Mouse (Mus musculus): ENCODE data around the gene Kdf1.
A peak's percentile ranks its signal among the peaks of the same experiment; 100 is the strongest.
"Not testable (repeated sequence)": the region's sequence is repeated elsewhere in the genome, so short reads cannot be mapped to it uniquely, and the experiment has no call there.

Kdf1 gene

DNA sequence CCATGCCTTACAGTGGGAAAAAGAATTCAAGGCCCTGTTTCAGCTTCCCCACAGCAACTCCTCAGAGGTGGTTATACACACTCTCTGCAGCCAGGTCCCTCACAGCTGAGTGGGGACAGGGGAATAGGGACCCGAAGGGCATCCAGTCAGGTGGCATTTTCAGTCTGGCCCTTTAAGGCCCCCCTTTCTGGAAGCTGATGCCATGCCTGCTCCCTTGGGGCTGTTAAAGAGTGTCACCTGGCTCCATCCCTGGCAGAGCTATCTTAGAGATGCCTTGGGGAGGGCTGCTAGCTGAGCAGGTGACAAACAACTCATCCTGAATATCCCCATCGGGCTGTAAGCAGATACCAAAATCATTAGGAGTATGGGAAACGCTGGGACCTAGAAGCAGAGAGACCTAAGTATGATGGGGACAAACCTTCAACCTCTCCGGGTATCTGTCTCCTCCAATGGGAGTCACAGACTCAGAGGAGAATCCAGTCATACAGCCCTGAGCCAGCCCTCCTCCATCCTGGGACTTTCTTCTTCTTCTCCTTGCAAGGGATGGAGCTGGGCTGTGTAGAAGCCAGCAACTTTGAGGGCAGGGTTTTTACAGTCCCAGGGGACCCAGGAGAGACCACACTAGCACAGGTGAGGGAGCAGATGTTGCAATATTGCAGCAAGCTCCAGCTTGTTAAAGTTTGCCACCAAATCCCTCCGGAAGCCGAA lies 21.9 kb upstream of the Kdf1 start:
- no peak for DNase-seq (ENCODE audit: extremely low read depth, low read depth)

DNA sequence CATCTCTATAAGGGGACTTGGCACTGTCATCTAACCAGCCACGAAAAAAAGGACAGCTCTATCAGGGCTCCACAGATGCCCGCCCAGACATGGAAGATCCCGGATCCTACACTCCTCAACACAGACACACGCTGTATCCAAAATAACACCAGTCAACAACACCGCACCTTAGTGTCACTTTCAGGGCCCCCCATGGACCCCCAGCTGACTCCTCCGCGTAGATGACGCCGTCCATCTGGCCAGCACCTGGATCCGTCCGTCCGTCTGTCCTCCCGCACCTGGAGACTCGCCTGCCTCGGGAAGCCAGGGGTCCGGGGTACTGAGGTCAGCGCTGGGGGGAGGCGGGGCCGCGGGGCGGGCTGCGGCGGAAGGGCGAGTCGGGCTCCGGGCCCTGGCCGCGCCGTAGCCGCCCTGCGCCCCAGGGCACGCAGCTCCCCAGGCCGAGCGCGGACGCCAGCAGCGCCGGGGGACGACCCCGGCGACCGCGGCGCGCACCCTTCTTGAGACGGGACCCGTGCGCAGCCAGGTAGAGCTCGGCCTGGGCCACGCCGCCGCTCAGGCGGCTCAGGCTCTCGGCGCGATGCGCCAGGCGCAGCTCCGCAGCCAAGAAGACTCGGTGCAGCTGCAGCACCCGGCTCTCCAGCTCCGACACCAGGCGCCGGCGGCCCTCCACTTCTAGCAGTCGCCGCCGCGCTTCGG lies 21.2 kb upstream of the Kdf1 start:
- no peak for DNase-seq (ENCODE audit: extremely low read depth, low read depth)

DNA sequence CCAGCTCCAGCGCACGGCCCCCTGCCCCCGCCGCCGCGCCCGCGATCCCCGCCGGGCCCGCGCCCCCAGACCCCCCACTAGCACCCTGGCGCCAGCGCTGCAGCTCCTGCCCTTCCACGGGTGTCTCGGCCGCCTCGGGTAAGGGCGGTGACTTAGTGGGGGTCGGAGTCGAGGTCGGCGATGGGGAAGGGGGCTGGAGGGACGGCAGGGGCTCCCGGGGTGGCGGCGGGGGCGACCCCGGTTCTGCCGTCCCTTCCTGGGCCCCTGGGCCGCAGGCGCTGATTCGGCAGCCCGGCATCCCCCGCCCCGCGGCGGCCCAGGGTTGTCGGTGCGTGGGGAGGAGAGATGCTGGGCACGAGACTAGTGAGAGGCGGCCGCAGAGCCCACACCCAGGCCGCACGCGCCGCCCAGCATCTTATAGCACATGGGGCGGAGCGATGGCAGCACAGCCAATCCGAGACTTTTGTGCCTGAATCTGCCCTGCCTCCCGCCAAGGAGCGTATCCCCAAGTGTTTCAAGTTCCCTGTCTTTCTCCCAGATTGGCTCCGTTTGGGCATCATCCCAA lies 20.5 kb upstream of the Kdf1 start, which contains the start of gene Trnp1:
Trnp1 (minus strand) TSS at position 391 of the 565 bp plus-strand sequence.
- no peak for DNase-seq (ENCODE audit: extremely low read depth, low read depth)

DNA sequence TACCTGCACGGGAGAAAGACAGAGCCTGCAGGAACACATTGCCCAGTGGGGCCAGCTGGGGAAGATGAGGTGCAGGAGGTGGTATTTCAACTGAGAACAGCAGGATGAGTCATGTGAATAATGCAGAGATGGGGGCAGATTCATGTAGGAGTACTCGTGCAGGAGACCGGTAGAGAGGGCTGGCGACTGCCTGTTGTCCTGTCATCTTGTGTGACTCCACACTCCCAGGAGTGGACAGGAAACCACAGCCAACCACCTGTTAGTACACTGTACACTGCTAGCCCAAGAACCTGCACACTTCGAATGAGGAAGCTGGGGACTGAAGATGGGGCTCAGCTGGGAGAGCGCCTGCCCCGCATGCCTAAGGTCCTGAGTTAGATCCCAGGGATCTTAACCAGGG lies 17.2 kb upstream of the Kdf1 start:
- DNase-seq (ENCODE audit: extremely low read depth, low read depth), result no peak

DNA sequence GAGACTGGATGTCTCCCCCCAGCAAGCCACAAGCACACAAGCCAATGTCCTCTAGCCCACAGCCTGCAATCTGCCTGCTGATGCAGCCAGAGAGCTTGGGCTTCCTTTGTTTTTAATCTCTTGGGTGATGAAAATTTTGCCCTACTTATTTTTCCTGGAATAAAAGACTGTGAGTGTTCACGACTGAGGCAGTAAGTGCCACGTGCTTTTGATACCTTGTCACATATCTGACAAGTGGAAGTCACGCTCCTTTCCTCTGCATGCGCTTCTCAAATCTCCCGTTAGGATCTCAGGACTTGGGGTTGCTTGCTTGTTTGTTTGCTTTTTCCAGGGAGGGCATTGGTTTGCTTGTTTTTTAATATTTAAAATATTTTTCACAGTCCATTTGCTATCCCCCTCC lies 14.5 kb upstream of the Kdf1 start:
- no peak for DNase-seq (ENCODE audit: extremely low read depth, low read depth)

DNA sequence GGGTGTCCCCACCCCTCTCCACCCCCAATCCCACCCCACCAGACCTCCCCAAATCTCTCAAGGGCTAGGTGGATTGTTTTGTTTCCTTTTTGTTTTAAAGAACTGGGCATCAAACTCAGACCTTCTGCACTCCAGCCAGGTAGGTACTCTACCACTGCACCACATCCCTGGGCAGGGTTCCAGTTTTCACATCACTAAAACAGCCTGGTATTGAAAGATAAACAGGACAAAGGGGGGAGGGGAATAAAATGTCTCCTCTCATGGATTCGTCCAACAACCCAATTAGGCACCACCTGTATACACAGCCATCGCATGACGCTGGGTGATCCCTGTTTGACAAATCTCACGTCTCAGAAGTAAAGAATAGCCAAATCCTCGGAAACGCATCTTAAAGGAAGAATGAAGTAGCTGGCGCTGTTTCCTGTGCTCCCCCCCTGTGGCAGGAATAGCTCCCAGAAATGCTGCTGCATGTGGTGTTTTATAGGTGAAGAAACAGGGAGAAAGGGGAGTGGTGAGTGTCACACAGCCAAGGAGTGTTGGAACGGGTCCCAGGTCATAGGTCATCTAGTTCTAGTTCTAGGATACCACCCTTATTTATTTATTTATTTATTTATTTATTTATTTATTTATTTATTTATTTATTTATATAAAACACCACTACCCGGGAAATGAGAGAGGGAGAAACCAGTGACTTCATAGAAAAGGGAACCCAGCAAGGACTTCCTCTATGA lies 13.8 kb upstream of the Kdf1 start:
- no peak for DNase-seq (ENCODE audit: extremely low read depth, low read depth)

DNA sequence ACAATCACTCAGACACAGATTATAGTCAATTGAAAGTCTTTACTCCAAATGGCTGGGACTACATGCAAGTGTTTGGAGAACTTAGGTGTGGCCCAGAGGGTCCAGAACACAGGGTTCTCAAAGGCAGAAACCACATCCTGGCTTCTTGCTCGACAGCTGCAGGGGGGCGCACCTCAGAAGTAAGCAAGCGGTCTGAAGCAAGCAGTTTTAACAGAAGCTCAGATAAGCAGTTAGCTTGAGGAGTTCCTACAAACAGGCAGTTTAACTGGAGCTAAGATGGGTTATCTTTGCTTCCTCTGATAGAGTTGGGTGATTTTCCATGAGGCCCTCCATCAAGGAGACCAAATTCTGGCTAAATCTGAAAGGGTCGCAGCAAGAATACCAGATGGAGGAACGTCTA lies 12.2 kb upstream of the Kdf1 start:
- DNase-seq (ENCODE audit: extremely low read depth, low read depth), result no peak

DNA sequence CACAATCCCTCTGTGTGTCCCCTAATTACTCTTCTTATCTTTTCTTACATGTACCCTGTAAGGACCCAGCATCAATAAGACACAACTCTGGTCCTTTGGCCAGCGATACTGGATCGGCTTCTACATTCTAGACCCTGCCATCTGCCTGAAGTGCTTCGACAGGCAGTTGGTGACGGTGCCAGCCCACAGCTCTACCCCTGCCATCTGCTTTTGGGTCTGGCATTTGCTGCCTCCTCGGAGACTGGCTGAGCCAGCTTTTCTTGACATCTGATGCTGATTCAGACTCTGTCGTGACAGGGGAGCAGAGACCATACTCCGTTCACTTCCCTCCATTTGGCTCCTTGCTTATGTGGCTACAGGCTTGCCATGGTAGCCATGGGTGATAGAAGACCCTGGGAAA lies 9.8 kb upstream of the Kdf1 start:
- no peak for DNase-seq (ENCODE audit: extremely low read depth, low read depth)

DNA sequence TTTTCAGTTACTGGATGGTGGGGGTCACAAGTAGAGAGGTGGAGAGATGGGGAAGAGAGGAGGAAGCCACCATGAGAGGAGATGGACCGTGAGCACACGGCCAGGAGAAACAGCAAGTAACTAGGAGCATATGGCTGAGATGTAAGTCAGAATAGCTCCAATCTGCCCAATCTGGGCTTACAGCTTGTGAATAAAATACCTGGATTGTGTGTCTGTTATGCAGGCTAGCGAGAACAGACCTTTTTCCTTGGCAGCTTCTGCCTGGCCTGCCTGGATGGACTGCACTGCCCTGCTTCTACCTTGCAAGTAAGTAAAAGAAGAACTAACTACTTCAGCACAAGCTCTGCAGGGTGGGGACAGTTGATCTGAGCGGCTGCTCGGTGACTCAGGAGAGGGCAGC lies 7.7 kb upstream of the Kdf1 start:
- DNase-seq (ENCODE audit: extremely low read depth, low read depth), result no peak

DNA sequence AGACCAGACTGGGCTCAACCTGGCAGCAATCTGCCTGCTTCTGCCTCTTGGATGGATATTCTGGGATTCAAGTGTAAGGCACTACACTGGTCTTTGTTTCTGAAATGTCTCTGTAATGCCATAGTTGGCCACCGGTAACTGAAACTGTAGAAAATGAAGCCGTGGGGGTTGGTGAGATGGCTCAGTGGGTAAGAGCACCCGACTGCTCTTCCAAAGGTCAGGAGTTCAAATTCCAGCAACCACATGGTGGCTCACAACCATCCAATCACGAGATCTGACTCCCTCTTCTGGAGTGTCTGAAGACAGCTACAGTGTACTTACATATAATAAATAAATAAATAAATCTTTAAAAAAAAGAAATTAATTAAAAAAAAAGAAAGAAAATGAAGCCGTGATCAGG lies 6.3 kb upstream of the Kdf1 start:
- DNase-seq (ENCODE audit: extremely low read depth, low read depth), result not testable (repeated sequence)

DNA sequence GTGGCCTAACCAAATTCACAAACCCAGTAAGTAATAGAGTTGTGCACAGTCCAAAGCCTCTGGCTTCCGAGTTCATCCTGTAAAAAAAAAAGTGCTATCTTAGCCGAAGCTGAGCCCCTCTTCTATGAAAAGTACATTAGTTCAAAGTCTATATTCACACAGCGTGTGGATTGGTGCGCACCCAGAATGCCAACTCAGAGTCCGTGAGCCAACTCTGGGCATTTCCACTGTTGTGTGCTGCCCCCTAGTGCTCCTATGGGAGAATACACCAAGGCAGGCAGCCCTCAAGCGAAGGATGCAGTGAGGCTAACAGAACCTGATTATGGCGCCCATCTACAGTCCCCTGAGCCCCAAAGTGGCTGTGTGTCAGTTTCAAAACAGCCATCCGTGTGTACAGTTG lies 5.8 kb upstream of the Kdf1 start:
- DNase-seq (ENCODE audit: extremely low read depth, low read depth), result peak; percentile 39

DNA sequence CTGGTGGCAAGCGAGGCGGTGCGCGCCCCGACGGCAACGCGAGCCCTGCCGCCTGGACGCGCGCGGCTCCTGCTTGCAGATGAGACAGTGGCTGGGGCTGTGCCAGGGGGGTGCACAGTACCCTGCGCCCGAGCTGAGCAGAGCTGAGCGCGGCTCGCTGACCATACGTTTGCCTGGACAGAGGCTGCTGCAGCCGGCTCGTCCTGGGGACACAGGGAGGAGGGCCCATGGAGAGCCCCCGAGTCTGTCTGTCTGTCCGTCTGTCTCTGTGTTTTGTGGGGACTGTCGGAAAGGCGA lies 554 bp downstream of the Kdf1 start:
- DNase-seq (ENCODE audit: extremely low read depth, low read depth), result no peak

DNA sequence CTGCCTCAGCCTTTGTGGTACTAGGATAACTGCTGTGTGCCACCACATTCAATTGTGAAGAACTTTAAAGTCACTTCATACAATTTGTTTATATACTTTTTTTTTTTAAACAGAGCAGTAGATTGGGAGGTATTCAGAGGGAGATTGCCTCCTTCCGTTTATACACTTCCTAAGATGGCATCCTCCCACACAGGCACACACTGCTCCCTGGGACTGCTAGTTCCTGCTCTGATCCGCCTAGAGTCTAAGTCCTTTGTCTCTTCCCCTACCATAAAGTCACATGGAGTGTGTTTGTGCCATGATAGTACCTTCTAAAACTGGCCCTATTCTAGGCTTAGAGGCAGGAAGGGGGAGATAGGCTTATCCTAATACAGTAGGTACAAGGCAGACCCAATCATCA lies 2.7 kb downstream of the Kdf1 start:
- no peak for DNase-seq (ENCODE audit: extremely low read depth, low read depth)

DNA sequence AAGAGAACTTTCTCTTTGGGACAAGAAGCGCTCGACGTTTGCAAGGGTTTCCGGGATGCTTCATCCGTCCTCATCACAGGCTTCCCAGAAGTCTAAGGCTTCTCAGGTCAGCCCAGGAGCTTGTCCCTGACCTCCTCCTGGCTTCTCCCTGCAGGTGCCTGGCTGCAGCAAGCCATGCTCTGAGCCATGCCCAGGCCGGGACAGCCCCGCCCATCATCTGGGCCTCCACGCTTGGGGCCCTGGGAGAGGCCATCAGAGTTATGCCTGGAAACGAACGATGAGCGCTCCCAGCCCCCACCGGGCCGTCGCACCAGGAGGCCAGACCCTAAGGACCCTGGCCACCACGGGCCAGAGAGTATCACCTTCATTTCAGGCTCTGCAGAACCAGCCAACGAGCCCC lies 9.0 kb downstream of the Kdf1 start:
- DNase-seq (ENCODE audit: extremely low read depth, low read depth), result no peak

DNA sequence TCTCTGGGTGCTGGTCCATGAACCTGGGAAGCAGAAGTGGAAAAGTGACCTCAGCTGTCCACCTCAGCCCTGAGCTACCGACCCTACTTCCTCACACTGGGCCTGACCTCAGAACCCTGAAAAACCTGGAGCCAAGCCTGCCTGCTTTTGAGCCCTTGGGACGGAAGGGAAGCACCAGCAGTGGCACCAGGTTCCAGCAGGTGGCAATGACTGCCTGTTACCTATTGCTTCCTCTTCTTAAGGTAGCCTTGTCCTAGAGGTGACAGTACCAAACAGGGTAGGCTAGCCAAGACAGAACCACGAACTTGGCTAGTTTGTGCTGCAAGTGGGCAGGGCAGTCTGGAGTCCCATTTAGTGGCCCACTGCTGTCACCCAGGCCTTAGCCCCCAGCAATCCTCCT lies 14.0 kb downstream of the Kdf1 start:
- no peak for DNase-seq (ENCODE audit: extremely low read depth, low read depth)

DNA sequence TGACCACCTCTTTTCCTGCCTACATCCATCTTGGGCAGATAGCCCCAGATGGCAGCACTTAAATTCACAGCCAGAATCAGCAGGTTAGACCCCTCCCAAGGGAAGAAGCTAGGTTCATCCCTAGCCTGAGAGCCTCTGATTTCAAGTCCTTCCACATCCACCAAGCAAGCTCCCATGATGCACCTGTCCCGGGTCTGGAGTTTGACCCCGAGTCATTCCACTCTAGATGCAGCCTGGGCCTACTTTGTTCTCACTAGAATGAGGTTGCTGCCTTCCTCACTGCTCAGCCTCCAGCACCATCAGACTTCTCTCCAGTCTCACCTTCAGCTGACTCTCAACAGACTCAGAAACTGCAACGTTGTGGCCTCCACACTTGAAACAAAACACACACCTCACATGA lies 17.3 kb downstream of the Kdf1 start:
- DNase-seq (ENCODE audit: extremely low read depth, low read depth), result no peak

DNA sequence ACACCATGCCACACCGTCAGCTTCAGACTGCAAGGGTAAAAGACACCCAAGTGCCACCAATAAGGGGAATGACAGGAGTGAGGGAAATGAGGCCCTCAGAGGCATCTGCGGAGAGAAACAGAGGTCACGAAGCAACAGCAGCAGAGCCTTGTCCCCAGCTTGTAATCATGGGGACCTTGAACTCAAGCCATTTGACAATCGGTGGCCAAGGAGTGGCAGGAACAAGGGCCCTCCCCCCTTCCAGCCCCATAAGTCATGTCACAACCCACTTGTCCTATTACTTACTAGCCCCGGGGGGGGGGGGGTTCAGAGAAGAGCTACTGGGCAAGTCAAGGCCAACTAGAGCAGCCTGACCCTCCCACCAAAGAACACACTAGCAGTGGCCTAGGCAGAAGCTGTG lies 17.9 kb downstream of the Kdf1 start:
- DNase-seq (ENCODE audit: extremely low read depth, low read depth), result no peak

DNA sequence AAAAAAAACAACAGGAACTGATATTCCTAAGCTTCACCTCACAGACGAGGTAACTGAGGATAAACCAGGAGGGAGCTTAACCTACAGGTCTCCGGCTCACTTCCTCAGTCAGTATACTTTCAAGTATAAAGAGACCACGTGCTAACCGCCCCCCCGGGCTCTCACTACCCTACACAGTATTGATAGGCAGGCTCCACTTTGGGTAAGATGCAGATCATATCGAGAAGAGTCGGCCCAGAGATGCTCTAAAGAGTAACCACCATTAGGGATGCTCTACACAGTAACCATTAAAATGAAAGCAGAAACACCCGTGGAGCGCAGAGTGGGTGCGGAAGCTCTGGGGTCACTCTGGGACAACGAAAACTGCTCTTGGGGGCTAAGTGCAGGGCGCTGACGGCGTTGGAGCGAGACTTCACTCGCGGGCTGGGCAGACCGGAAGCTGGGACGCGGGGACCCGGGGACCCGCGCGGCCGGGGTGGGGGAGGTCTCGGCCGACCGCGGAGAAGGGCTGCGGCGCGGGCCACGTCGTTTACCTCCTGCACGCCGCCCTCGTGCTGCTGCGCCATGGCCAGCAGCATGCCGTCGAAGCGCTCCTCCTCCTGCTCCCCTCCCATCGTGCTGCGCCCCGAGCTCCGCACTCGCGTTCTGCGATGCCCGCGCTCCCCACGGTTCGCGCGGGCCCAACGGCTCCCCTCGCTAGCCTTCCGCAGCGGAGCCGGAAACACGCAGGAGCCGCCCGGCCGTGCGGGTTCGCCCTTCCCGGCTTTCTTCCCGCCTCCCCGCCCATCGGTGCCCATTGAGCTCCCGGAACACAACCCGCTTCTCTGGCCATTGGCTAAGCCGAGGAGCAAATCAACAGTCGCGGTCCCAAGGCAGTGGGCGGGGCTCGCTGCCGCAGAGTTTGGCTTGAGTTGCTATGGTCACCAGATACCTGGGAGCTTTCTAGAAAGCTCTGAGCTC lies 26.8 kb downstream of the Kdf1 start, which contains the start of gene Nudc:
Nudc (minus strand) TSS at position 725 of the 960 bp plus-strand sequence.
- peak; percentile 90 for DNase-seq (ENCODE audit: extremely low read depth, low read depth)

DNA sequence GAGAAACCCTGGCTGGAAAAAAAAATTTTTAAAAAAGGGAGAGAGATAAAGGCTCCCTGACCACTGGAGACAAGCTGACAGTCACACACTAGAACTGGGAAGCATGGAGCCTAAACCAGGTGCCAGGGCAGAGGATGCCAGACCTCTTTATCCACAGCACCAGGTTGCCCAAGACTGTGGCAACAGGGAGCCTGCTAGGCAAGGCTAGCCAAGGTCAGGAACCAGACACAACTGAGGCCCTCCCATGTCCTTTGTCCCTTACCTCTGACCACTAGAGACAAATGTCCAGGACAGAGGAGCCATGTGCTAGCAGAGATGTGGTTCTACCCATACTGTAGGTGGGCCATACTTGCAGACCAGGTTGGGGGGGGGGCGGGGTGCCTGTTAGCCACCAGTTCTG lies 33.3 kb downstream of the Kdf1 start:
- no peak for DNase-seq (ENCODE audit: extremely low read depth, low read depth)

DNA sequence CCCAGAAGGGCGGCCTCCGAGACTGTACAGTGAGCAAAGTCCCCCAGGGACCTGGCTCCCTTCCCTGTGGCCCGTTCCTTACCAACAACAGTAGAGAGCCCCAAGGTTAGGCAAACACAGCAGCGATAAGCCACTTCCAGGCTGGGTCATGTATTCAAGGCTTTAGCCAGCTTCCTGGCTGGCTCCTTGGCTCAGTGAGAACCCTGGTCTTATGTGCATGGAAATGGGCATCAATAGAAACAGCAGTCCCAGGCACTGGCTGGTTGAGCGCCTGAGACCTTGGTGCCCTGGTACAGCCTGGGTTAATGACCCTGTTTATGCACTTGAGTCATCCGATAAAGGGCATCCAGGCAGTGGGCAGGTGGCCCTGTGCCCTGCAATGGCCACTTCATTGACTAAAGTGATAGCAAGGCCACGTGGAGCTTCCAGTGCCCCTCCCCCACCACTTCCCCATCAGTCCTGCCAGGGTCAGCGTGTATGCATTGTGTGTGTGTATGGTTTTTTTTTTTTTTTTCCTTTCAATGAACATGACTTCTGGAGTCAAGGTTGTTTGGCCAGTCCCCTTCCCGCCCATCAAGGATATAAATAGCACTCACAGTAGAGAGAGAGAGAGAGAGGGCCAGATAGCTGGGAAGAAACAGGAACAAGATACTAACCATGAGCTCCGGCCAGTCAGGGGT lies 34.1 kb downstream of the Kdf1 start, which contains the start of gene Nr0b2:
Nr0b2 (plus strand) TSS at position 609 of the 680 bp plus-strand sequence.
- peak; percentile 20 for DNase-seq (ENCODE audit: extremely low read depth, low read depth)
